Mouse (Mus musculus) granulocyte monocyte progenitor cell, adult 5-6 weeks (primary cell): ENCODE results near the gene Parn. TPM values are rescaled to one million over a fixed set of nuclear protein-coding genes. Genes with fewer than 3 reads are reported as not detected.
"Not testable (repeated sequence)": the region's sequence is repeated elsewhere in the genome, so short reads cannot be mapped to it uniquely, and the experiment has no call there.

Experiments
- ATAC-seq: replicated peaks from 2 replicates; pipeline ENCODE4 v1.8.0; 2016; ENCODE audit warnings: mild to moderate bottlenecking, moderate TSS enrichment, inconsistent platforms; ENCODE audit not compliant: poor library complexity, severe bottlenecking
- total RNA-seq, 2 experiments: library from RNA; stranded (forward) in 1 of 2; stranded (reverse) in 1 of 2; fragments of 200-712, 200-1000 nt in 1 of 2; fragments of >200 nt in 1 of 2; fragmentation: Nextera tagmentation in 1 of 2; gene quantifications; 2 replicates each; pipeline ENCODE4 v1.2.3; 2014 to 2017

Gene Parn
- total RNA-seq (2014; fragmentation: Nextera tagmentation) (18.8 and 32.3 TPM in 2 replicates), total RNA-seq (2017) (49.3 and 55.0 TPM in 2 replicates)

- peak; percentile 64 for ATAC-seq
Observed at GRCm38 (mm10) chr16:13667878-13668343, at the start of gene Parn. Parn (minus strand) TSS chr16:13668170.

DNA sequence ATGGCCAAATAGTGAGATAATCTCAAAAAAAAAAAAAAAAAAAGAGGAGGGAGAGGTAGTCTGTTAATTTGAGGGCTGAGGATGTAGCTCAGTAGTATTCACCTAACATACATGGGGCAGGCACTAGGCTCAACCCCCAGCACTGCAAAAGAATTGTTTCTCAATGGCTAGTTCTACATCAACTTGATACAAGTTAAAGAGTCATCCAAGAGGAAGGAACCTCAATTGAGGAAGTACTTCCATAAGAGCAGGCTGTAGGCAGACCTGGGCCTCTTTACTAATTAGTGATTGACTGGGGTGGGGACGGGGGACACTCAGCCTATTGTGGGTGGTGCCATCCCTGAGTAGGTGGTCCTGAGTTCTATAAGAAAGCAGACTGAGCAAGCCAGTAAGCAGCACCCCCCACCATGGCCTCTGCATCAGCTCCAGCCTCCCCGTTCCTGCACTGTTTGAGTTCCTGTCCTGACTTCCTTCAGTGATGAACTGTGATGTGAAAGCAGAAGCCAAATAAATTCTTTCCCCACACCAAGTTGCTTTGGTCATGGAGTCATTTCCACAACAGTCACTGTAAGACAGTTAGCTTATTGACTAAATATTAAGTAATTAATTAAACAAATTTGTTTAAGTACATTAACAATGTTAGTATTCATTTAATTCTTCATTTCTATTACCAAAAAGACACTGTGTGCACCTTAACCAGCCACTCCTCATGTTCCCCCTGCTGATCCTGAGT lies 49.0 kb upstream of the Parn start:
- peak; percentile 95 for ATAC-seq

GRCm38 (mm10) chr16:13714910-13715309 lies 46.9 kb upstream of the Parn start:
- ATAC-seq, result no peak

- ATAC-seq, result no peak
Observed at GRCm38 (mm10) chr16:13704676-13705075, 36.7 kb upstream of the Parn start.

- ATAC-seq, result no peak
Observed at GRCm38 (mm10) chr16:13702184-13702583, 34.2 kb upstream of the Parn start.

GRCm38 (mm10) chr16:13698998-13699397 lies 31.0 kb upstream of the Parn start:
- ATAC-seq, result no peak

GRCm38 (mm10) chr16:13678601-13679319 lies 10.8 kb upstream of the Parn start:
- ATAC-seq, result no peak

DNA sequence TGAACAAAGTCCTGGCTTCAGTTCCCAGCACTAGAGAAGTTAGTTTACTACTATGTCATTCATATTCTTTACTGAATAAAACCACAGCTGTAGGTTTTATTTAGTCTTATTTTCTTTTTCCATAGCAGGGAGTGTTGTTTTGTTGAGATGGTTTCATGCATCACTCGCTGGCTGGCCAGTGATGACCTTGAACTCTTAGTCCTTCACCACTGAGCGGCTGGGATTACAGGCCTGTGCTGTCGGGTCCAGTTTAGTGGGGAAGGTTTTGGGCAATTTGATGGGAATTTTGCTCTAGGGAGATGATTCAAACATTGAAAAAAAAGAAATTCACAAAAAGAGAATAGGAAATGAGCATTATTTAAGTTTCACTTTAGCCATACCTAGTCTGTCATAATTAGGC lies 6.5 kb upstream of the Parn start:
- no peak for ATAC-seq

DNA sequence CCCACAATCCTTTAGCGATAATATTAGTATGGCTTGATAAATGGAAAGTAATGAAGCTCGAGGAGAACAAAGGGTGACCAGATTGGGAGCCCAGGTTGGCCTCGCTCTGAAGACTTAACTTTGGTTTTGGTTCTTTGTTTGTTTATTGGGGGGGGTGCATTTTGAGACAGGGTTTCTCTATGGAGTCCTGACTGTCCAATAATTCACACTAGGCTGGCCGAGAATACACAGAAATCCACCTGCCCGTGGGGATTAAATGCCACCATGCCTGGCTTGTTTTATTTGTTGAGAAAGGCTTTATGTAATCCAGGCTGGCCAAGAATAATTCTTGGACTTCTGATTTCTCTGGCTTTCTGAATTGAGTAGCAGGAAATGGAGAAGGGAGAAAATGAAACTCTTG lies 5.1 kb upstream of the Parn start:
- ATAC-seq, result no peak

- ATAC-seq, result peak; percentile 58
Observed at GRCm38 (mm10) chr16:13672386-13672898, 4.5 kb upstream of the Parn start.

GRCm38 (mm10) chr16:13671685-13672385 lies 3.9 kb upstream of the Parn start, which contains the start of the genes Bfar and 3110001I22Rik:
Bfar (plus strand) TSS chr16:13671858.
3110001I22Rik (plus strand) TSS chr16:13671929.
- ATAC-seq, result peak; percentile 59

GRCm38 (mm10) chr16:13670896-13671295 lies 2.9 kb upstream of the Parn start:
- not testable (repeated sequence) for ATAC-seq

- ATAC-seq, result no peak
Observed at GRCm38 (mm10) chr16:13669282-13669681, 1.3 kb upstream of the Parn start.

GRCm38 (mm10) chr16:13668402-13669108 lies 585 bp upstream of the Parn start:
- no peak for ATAC-seq

GRCm38 (mm10) chr16:13660736-13661135 lies 7.2 kb downstream of the Parn start:
- no peak for ATAC-seq

DNA sequence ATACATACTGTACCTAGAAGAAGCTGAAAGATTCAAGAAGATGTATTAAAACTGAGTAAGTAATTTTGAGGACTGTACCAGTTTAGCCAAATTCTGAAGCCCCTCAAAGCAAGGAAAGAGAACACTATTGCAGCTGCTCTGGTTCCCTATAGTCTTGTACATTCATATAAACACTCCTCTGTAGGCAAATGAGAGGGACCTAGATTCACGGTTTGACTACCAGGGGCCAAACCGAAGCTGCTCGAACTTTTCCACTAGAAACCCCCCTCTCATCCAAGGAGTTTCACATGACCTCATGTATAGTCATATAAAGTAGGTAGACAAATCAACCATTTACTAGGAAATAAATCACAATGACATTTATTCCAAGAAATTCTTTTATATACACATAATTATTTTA lies 9.1 kb downstream of the Parn start:
- no peak for ATAC-seq

DNA sequence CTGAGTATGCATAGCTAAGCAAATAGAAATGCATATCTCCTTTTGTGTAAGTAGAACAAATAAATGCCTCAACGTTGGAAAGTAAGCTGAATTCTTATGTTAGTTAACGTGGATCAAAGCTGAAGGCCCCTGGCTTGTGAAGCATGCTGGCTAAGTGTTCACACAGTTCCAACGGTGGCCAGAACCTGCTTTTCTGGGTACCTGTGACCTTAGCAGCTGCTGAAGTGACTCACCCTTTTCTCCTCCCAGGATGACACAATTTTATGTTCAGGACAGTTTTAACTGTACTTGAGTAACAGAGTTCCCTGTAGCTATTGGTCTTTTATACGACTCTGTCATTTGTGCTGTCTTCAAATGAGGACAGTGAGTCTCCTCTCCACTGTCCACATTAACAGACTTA lies 22.0 kb downstream of the Parn start:
- no peak for ATAC-seq

DNA sequence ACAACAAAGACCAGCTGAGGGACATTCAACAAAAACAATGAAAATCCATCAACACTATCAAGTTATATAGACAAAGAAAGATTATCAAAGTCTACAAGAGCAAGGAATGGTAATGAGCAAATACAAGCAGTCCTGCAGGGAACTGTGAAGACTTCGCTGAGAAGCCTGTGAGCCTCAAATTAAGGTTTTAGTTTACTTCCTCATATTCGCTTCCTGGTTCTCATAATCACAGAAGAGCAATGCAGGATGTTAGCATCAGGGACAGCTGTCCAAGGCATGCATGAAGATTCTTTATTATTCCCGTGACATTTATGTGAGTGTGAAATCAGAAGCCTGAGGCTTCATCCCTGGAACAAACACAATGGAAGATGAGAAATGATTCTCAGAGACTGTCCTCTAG lies 23.5 kb downstream of the Parn start:
- ATAC-seq, result peak; percentile 42; the same call in 1 of the 2 replicates

- no peak for ATAC-seq
Observed at GRCm38 (mm10) chr16:13640064-13640463, 27.9 kb downstream of the Parn start.

GRCm38 (mm10) chr16:13639508-13639907 lies 28.5 kb downstream of the Parn start:
- no peak for ATAC-seq
